Mouse (Mus musculus) erythroid progenitor cell, adult 5-6 weeks (primary cell): Measurements from ENCODE around the gene Zfp90. TPM values are rescaled to one million over a fixed set of nuclear protein-coding genes. Genes with fewer than 3 reads are reported as not detected.
A peak's percentile ranks its signal among the peaks of the same experiment; 100 is the strongest.
"Not testable (repeated sequence)": the region's sequence is repeated elsewhere in the genome, so short reads cannot be mapped to it uniquely, and the experiment has no call there.

Experiments
- ATAC-seq: replicated peaks from 2 replicates; pipeline ENCODE4 v1.8.0; 2016; ENCODE audit warnings: moderate number of reproducible peaks, mild to moderate bottlenecking, moderate TSS enrichment, inconsistent platforms; ENCODE audit not compliant: poor library complexity, low FRiP score, severe bottlenecking
- total RNA-seq, 2 experiments: library from RNA; stranded (forward) in 1 of 2; stranded (reverse) in 1 of 2; fragments of 150-400 nt in 1 of 2; fragments of 186-747, 209-891 nt in 1 of 2; gene quantifications; 2 replicates each; pipeline versions ENCODE4 v1.2.3 to v1.2.4; 2015 to 2017; ENCODE audit warnings: low replicate concordance in 2 of 2

Gene Zfp90
- total RNA-seq, 2 experiments from 2014 or later, result 0.42 to 1.4 TPM

DNA sequence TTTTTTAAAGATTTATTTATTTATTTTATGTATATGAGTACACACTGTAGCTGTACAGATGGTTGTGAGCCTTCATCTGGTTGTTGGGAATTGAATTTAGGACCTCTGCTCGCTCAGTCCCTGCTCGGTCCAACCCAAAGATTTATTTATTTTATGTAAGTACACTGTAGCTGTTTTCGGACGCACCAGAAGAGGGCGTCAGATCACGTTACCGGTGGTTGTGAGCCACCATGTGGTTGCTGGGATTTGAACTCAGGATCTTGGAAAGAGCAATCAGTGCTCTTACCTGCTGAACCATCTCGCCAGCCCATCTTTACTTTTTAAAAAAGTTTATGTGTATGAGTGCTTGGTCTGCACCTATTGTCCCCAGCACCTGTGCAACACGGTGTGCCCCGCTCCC lies 16.8 kb downstream of the Zfp90 start:
- not testable (repeated sequence) for ATAC-seq

DNA sequence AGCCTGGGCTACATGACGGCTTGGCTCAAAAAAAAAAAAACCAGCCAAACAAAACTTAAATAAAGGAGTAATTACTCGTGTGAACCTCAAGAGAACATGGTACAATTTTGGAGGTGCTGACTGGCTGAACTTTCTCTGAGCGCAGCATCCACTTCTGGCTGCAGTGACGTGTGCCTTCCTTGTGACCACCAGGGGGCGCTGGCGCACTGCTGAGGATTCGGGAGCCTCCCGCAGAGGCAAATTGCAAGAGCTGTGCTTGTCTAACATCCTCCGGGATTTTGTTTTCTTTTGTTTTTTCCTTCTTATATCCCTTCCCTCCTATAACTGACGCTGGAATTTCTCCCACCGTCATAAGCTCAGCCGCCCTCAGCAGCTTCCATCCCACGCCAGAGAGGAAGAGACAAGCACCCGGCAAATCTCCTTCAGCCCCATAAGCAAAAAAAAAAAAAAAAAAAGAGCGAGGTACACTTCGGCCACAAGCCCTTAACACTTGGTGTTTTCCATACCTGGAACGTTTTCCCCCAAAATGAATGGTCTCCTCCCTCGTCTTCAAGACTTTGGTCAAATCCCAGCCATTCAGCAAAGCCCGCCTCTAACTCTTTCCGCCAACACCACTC lies 17.9 kb downstream of the Zfp90 start:
- peak; percentile 74 for ATAC-seq

DNA sequence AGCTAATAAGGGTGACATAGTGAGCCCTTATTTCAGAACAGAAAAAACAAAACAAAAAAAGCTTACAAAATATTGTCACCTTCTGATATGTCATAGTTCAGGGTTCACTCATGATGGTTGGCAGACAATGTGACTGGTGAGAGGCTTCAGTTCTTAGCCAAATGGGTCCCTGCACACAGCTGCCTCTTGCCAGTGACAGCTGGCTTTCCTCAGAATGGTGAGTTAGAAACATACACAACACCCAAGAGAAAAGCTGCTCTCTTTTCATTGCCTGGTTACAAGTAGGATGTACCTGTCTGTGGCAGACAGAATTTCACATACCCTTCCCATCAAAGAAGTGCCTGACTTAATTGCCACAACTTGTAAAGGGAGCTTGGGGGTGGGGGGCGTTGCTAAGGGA lies 18.5 kb downstream of the Zfp90 start:
- ATAC-seq, result no peak

DNA sequence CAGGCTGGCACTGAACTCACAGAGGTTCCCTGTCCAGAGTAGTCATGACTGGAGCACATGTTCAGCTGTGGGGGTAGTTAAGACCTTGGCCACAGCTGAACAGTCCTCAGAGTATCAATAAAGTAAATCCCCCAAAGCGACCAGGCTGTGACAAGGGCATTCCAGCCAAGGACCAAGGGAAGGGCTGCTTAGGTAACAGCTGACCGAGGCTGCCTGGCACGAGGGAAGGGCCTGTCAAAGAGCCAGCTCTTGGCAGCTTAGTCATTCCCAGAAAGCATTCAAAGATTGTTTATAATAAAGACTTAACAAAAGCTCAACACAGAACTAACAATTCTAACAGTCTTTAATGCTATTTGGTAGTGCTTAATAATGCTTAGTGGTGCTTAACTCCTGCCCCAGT lies 22.7 kb downstream of the Zfp90 start:
- no peak for ATAC-seq

DNA sequence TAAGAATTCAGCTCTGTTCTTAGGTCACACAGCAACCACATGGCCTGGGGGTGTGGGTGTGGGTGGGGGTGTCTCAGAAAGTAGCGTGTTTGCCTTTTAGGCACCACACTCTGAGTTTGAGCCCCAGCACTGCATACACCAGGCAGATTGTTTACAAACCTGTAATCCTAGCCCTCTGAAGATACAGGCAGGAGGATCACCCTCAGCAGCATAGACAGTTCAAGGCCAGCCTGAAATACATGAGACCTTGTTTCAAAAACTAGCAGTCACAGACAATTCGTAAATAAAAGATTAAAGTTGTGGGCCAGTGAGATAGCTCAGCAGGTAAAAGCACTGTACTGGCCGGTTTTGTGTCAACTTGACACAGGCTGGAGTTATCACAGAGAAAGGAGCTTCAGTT lies 25.0 kb downstream of the Zfp90 start:
- ATAC-seq, result no peak

DNA sequence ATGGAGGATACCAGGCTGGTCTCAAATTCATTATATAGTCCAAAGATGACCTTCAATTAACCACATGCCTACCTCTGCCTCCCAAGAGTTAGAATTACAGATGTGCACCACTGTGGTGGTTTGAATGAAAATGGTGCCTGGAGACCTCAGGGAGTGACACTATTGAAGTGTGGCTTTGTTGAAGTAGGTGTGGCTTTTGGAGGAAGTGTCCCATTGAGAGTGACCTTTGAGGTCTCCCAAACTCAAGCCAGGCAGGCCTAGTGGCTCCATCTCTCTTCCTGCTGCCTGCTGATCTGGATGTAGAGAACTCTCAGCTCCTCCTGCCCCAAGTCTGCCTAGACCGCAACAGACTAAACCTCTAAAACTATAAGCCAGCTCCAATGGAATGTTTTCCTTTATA lies 27.6 kb downstream of the Zfp90 start:
- ATAC-seq, result no peak

DNA sequence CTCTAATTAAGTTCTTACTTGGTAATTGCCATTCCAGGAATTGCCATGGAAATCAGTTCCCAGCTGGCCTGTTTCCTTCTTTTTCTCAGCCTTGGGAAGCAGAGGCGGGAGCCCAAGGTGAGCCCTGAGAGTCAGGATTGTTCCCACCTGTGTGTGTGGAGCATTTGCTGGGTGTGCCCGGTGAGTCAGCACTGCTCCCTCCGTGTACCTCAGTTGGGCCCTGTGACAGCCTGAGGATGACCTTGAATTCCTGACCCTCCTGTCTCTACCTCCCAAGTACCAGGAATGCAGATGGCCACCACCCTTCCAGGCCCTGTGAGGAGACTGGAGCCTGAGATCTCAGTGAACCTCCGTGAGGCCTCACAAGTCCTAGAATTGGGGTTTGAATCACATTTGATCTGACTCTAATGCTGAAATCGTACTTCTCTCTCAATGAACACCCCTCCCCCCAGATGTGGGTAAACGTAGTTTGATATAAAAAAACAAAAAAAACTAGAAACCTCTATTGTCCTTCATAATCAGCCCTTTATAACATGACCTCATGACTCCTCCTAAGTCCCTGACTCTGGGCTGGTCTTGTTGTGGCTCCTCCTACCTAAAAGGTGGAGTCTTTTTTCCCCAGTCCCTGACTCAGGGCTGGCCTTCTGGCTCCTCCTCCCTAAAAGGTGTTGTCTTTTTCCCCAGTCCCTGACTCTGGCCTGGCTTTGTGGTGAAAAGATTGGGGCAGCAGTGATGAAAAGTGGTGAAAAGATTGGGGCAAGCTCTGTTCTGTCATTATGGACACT lies 36.4 kb downstream of the Zfp90 start:
- ATAC-seq, result no peak

DNA sequence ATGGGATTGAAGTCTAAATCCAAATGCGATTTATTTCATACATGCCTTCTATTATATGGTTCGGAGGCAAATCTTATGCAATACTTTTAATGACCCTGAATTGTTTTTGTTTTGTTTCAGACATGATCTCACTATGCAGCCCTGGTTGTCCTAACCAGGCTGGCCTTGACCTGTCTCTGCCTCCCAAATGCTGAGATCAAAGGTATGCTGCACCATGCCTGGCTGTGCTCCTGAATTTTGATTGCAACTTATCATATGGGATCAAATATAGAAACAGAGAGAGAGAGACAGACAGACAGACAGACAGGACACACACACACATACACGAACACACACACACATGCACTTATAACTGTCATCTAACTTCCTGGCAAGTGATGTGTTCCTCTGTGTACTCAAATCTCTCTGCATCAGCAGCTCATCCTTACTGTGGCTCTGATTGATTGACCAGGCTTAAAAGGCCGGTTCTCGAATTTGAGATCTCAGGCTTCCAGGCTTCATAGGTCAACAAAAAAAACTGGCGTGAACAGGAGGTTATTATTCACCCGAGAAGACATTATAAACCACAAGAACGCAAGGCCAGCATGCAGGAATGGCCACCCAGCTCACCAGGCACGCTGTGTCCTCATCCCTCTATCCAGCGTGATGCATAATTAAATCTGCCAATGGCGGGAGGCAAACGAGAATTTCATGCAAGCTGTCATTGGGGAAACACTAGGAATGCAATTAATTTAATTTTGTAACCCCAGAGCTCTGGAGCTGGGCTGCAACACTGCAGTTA lies 37.8 kb downstream of the Zfp90 start:
- ATAC-seq, result no peak

DNA sequence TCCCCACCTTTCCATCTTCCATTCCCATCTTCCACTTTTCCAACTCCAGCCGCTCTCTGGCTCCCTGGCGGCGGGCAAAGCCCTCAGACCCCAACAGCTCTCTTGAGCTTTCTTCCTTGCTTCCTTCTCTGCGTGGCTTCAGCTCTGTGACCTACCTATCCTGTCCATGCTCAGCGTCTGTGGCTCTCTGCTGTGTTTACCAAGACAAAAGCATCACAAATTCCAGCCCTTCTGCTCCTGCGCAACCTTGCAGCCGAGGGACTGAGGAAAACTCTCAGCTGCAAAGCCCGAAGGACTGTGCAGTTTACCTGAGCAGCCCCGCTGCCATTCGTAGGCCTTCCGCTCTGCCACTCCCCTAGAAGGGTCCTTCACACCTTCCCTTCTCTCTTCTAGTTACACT lies 38.9 kb downstream of the Zfp90 start:
- no peak for ATAC-seq

DNA sequence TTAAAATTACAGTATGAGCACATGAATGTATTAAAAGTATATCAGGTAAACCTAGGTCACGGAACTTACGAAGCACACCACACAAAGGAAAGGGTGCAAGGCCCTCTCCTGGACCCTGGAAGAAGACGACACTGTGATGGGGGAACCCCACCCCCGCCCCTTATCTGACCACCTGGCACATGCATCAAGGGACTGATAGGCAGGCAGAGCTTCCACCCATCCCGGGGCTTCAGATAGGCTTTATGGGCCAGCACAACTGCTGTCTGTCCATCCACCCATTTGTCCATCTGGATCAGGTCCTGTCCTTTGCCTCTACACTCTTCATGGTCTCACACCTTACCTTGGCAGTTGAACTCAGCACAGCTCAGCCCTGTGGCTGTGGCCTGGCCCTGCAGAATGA lies 47.0 kb downstream of the Zfp90 start:
- ATAC-seq, result no peak

DNA sequence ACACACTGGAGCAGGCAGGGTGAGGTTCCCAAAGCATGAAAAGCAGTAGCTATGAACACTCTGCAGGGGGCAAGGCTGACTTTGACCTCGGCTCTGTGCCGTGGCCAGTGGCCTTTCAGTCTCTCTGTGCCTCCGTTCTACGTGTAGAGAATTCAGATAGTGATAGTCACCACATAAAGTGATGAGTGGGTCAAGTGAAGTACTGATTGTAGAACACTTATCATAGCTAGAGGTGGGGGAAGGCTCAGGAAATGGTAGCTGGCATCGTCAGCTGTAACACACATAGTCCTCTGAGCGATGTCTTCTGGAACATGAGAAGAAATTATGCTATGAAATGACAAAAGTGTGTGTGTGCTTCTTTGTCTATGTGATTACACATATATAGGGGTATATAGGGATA lies 48.7 kb downstream of the Zfp90 start:
- no peak for ATAC-seq

DNA sequence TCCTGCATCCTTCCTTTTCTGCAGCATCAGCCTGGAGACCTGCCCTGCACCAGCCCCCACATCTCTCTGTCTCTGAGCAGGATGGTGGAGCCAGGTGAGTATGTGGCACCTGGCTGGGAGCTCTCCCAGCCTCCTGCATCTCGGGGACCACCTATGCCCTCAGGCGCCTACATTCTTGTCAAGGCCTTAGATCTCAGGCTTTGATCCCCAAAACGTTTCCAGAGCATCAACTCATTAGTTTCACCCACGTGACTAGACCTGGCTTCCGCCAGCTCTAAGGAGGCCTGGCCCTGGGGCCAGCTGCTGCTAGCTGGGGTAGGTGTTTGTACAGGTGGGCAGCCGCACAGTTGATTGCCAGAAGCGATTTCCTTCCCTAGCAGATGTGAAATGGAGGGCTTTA lies 54.4 kb downstream of the Zfp90 start:
- ATAC-seq, result no peak

DNA sequence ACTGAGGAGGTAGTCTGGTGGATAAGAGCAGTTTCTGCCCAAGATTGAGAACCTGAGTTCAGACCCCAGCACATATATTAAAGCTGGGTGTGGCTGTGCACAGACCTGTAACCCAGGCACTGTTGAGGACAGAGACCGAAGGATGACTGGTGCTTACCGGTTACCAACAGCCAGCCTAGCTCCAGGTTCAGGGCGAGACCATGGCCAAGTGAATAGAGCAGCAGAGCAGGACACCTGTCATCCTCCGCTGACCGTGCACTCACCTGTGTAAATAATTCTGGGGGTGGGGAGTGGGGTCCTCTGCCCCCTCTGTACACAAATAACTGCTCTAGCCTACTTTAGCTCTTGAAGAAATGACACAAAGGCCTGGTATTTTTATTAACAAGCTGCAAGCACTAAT lies 58.9 kb downstream of the Zfp90 start:
- no peak for ATAC-seq

Other genes with a start within 250 kb of the Zfp90 start
- 1.4 and 3.4 TPM in 2 replicates for gene Slc7a6, start 246.5 kb upstream of the Zfp90 start, total RNA-seq (2015; ENCODE audit: low replicate concordance)
- gene Slc7a6, start 246.5 kb upstream of the Zfp90 start, total RNA-seq (2017; ENCODE audit: low replicate concordance), result 2.0 and 2.2 TPM in 2 replicates
- gene Slc7a6os, start 204.4 kb upstream of the Zfp90 start, total RNA-seq (2015; ENCODE audit: low replicate concordance), result 32.7 and 42.5 TPM in 2 replicates
- gene Slc7a6os, start 204.4 kb upstream of the Zfp90 start, total RNA-seq (2017; ENCODE audit: low replicate concordance), result 22.3 and 27.6 TPM in 2 replicates
- 0.84 and 1.8 TPM in 2 replicates for gene Prmt7, start 204.4 kb upstream of the Zfp90 start, total RNA-seq (2015; ENCODE audit: low replicate concordance)
- gene Prmt7, start 204.4 kb upstream of the Zfp90 start, total RNA-seq (2017; ENCODE audit: low replicate concordance), result 3.7 and 6.3 TPM in 2 replicates
- not detected in 2 replicates for gene Smpd3, start 77.3 kb upstream of the Zfp90 start, total RNA-seq (2015; ENCODE audit: low replicate concordance)
- gene Smpd3, start 77.3 kb upstream of the Zfp90 start, total RNA-seq (2017; ENCODE audit: low replicate concordance), result not detected in 2 replicates
- gene 6030452D12Rik, start 85.2 kb downstream of the Zfp90 start, total RNA-seq (2015; ENCODE audit: low replicate concordance), result not detected in 2 replicates
- not detected in 2 replicates for gene 6030452D12Rik, start 85.2 kb downstream of the Zfp90 start, total RNA-seq (2017; ENCODE audit: low replicate concordance)
- gene Cdh3, start 95.6 kb downstream of the Zfp90 start, total RNA-seq (2015; ENCODE audit: low replicate concordance), result not detected in 2 replicates
- not detected in 2 replicates for gene Cdh3, start 95.6 kb downstream of the Zfp90 start, total RNA-seq (2017; ENCODE audit: low replicate concordance)
- 32.7 and 35.3 TPM in 2 replicates for gene Gm10073, start 158.1 kb downstream of the Zfp90 start, total RNA-seq (2015; ENCODE audit: low replicate concordance)
- 12.3 TPM in 1 of 2 replicates, not detected in the other for gene Gm10073, start 158.1 kb downstream of the Zfp90 start, total RNA-seq (2017; ENCODE audit: low replicate concordance)
- gene Cdh1, start 188.0 kb downstream of the Zfp90 start, total RNA-seq (2015; ENCODE audit: low replicate concordance), result 1.8 TPM in 1 of 2 replicates, not detected in the other
- 0.08 and 0.64 TPM in 2 replicates for gene Cdh1, start 188.0 kb downstream of the Zfp90 start, total RNA-seq (2017; ENCODE audit: low replicate concordance)